Mouse (Mus musculus) heart, adult 2 months (tissue): ENCODE measurements around the gene Dap.

Experiments used
- CTCF ChIP-seq: fragments of 200-600 bp; IDR thresholded peaks from 2 replicates; pipeline ENCODE4 v1.8.1; 2022; ENCODE audit warnings: antibody characterized with exemption, mild to moderate bottlenecking, moderate library complexity
- EP300 ChIP-seq: fragments of 200-500 bp; IDR thresholded peaks from 2 replicates; pipeline ENCODE4 v1.6.1; 2011; ENCODE audit warnings: low read depth, low read length, control low read depth; ENCODE audit not compliant: insufficient read depth
- POLR2A ChIP-seq: fragments of 200-500 bp; IDR thresholded peaks from 2 replicates; pipeline ENCODE4 v1.6.1; 2011; ENCODE audit warnings: mild to moderate bottlenecking, low read depth, low read length, control low read depth; ENCODE audit not compliant: insufficient read depth

- TF ChIP-seq CTCF (peak; percentile 25; the same call in 1 of the 2 replicates), EP300 (no peak), POLR2A (no peak)
Observed at GRCm38 (mm10) chr15:31292627-31293026, 68.5 kb downstream of the Dap start.
